Mouse (Mus musculus) C2C12 (cell line): ENCODE results near the gene Kcnh1. TPM values are rescaled to one million over a fixed set of nuclear protein-coding genes. Genes with fewer than 3 reads are reported as not detected.

Source experiments
- H3K27me3 ChIP-seq: one replicate; pipeline ENCODE4 v1.6.1; 2011; ENCODE audit not compliant: control insufficient read depth, insufficient read depth, insufficient read length
- H3K36me3 ChIP-seq: one replicate; pipeline ENCODE4 v1.6.1; 2011; ENCODE audit not compliant: control insufficient read depth, insufficient read depth
- H3K4me3 ChIP-seq: one replicate; pipeline ENCODE4 v1.5.1; 2011; ENCODE audit warnings: mild to moderate bottlenecking, control low read depth; ENCODE audit not compliant: poor library complexity, insufficient read depth, severe bottlenecking
- H3K79me2 ChIP-seq: one replicate; pipeline ENCODE4 v1.6.1; 2011; ENCODE audit not compliant: control insufficient read depth, insufficient read depth
- H3K79me3 ChIP-seq: one replicate; pipeline ENCODE4 v1.6.1; 2011; ENCODE audit warnings: low read depth, control low read depth
- H3ac ChIP-seq: one replicate; pipeline ENCODE3; 2011; ENCODE audit warnings: low read depth; ENCODE audit not compliant: control insufficient read depth, insufficient read length
- CEBPB ChIP-seq: IDR thresholded peaks from one replicate; pipeline ENCODE4 v1.6.1; 2011; ENCODE audit warnings: low read depth, mild to moderate bottlenecking, control low read depth, moderate library complexity
- CTCF ChIP-seq: IDR thresholded peaks from one replicate; pipeline ENCODE4 v1.5.1; 2011; ENCODE audit not compliant: control insufficient read depth, insufficient read depth, insufficient read length
- FOSL1 ChIP-seq: IDR thresholded peaks from one replicate; pipeline ENCODE4 v1.8.0; 2011; ENCODE audit warnings: mild to moderate bottlenecking, low read length; ENCODE audit not compliant: poor library complexity, insufficient read depth, severe bottlenecking
- MAX ChIP-seq: IDR thresholded peaks from one replicate; pipeline ENCODE4 v1.6.1; 2011; ENCODE audit warnings: mild to moderate bottlenecking, control low read depth
- MYOD1 ChIP-seq: IDR thresholded peaks from one replicate; pipeline ENCODE4 v1.6.1; 2011; ENCODE audit warnings: low read depth; ENCODE audit not compliant: control insufficient read depth, insufficient read length
- MYOG ChIP-seq: IDR thresholded peaks from one replicate; pipeline ENCODE4 v1.6.1; 2011; ENCODE audit not compliant: control insufficient read depth, insufficient read length; ENCODE audit errors: extremely low read depth
- USF1 ChIP-seq: IDR thresholded peaks from one replicate; pipeline ENCODE4 v1.6.1; 2011; ENCODE audit warnings: low read depth, mild to moderate bottlenecking, control low read depth, moderate library complexity
- polyA plus RNA-seq: library from polyadenylated mRNA; unstranded; fragments of >200 nt; fragmentation: generic; extraction: Trizol; gene quantifications from one replicate; pipeline ENCODE4 v1.2.1, GENCODE M21; 2012; ENCODE audit warnings: missing spikeins

Gene Kcnh1
- polyA plus RNA-seq, 1 experiment, result 0.04 TPM

- Histone ChIP-seq H3K36me3 (no peaks in the 10 kb centered on the region), H3ac (no peak overlapping the region), H3K4me3 (no peak overlapping the region), H3K79me3 (no peaks in the 10 kb centered on the region), H3K27me3 (no peaks in the 10 kb centered on the region), H3K79me2 (no peaks in the 10 kb centered on the region)
- TF ChIP-seq USF1, result no peak
- no peak for TF ChIP-seq MYOD1
- no peak for TF ChIP-seq CTCF
- no peak for TF ChIP-seq FOSL1
- TF ChIP-seq MYOG, result no peak
- no peak for TF ChIP-seq MAX
- no peak for TF ChIP-seq CEBPB
These were observed 364.9 kb downstream of the Kcnh1 start for GRCm38 (mm10) chr1:192555516-192555915.

GRCm38 (mm10) chr1:192557978-192558594 is 367.5 kb downstream of the Kcnh1 start:
- H3K36me3 ChIP-seq, result no peaks in the 10 kb centered on the region

GRCm38 (mm10) chr1:192559341-192559740 is 368.8 kb downstream of the Kcnh1 start:
- H3K4me3 ChIP-seq, result no peak overlapping the region
- H3K27me3 ChIP-seq, result no peaks in the 10 kb centered on the region
- no peaks in the 10 kb centered on the region for H3K79me3 ChIP-seq
- no peaks in the 10 kb centered on the region for H3K36me3 ChIP-seq
- H3K79me2 ChIP-seq, result no peaks in the 10 kb centered on the region
- TF ChIP-seq CEBPB (no peak), MYOG (no peak), MAX (no peak), FOSL1 (no peak), MYOD1 (no peak)
- no peak overlapping the region for H3ac ChIP-seq

More at GRCm38 (mm10) chr1:192557978-192558594, 367.5 kb downstream of the Kcnh1 start:
- H3K79me3 ChIP-seq, result no peaks in the 10 kb centered on the region
- H3ac ChIP-seq, result no peak overlapping the region
- TF ChIP-seq CTCF (no peak), MYOD1 (no peak), MYOG (no peak), CEBPB (no peak), USF1 (no peak), FOSL1 (no peak), MAX (no peak)
- no peaks in the 10 kb centered on the region for H3K27me3 ChIP-seq
- no peaks in the 10 kb centered on the region for H3K79me2 ChIP-seq
- no peak overlapping the region for H3K4me3 ChIP-seq

Other genes starting within 250 kb of the Kcnh1 start
- gene Rd3, start 213.4 kb upstream of the Kcnh1 start, polyA plus RNA-seq, result not detected
- 20.5 TPM for gene Traf5, start 98.2 kb upstream of the Kcnh1 start, polyA plus RNA-seq
- gene Rcor3, start 52.7 kb upstream of the Kcnh1 start, polyA plus RNA-seq, result 8.6 TPM